Mouse (Mus musculus): ENCODE data around the gene Slc41a1. TPM values are rescaled to one million over a fixed set of nuclear protein-coding genes. Genes with fewer than 3 reads are reported as not detected.
A peak's percentile ranks its signal among the peaks of the same experiment; 100 is the strongest.

Slc41a1 gene
- polyA plus RNA-seq, 1 experiment from 2014 or later = 12.1 TPM

DNA sequence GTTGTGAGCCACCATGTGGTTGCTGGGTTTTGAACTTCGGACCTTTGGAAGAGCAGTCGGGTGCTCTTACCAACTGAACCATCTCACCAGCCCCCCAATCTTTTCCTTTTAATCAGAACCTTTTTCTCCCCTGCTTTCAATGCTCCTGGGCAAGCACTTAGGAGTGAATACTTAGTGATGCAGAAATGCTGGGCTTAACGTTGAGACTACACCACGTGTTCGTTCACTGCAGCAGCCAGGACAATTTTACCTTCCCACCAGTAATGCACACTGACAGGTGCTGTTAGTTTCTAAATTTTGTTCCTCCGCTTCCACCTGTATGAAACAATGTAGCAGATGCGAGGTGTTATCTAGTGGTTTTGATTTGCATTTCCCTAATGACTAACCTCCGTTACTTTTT lies 5.0 kb upstream of the Slc41a1 start:
- DNase-seq (ENCODE audit: low spot score) (no peak), ATAC-seq (no peak)
- TF ChIP-seq CTCF (IDR thresholded peaks at IDR 0.05) (no peak), EP300 (IDR thresholded peaks at IDR 0.05) (no peak)
- Histone ChIP-seq H3K4me2 (replicated peaks; ENCODE audit: low read depth, low read length) (no peak overlapping the region), H3K9me3 (ENCODE audit: low read length) (0 out of 2 replicates have a peak, but pooled peaks cover 4% of the 10 kb centered on the region), H3K36me3 (ENCODE audit: insufficient read depth, low read length) (no peaks in the 10 kb centered on the region), H3K27me3 (replicated peaks; ENCODE audit: insufficient read depth, low read length) (no peaks in the 10 kb centered on the region), H3K4me3 (ENCODE audit: low read depth, low read length) (no peak overlapping the region), H3K27ac (ENCODE audit: low read length) (no peak overlapping the region), H3K4me1 (ENCODE audit: insufficient read depth, low read depth, low read length) (peaks cover 8% of the 10 kb centered on the region; the same call in 1 of the 2 replicates), H3K9ac (replicated peaks; ENCODE audit: low read depth) (no peak overlapping the region)
- 75% methylated on average over 8 of the region's 8 CpGs for WGBS

DNA sequence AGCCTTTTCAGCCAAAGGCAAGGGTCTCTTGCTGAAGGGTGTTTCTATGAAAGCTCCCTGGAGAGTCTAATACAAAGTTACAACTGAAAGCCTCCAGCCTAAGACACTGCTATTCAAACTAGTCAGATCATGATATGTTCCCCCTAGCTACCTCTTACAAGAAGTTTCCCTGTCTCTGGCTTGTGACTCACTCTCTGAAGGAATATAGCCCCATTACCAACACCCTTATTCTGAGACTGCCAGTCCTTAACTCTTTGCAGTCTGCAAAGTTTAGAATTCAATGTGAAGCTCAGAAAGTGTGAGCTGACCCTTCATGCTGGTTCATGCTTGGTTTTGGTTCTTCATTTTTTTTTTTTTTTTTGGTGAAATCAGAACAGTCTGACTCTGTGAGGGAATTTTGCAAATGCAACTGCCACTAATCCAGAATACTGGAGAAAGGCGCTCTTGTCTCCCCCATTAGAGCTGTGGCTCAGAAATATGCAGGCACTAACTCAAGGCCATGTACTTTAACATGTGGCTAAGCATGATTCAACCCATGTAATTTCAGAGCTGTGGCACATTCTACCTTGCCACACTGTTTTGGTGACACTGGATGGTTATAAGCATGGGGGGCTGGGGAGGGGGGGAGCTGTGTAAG lies 4.3 kb upstream of the Slc41a1 start:
- WGBS = 96% methylated on average over 1 of the region's 1 CpGs
- peaks cover 9% of the 10 kb centered on the region; the same call in 1 of the 2 replicates for H3K4me1 ChIP-seq (ENCODE audit: insufficient read depth, low read depth, low read length)
- DNase-seq (ENCODE audit: low spot score) (no peak), ATAC-seq (no peak)
- TF ChIP-seq CTCF (IDR thresholded peaks at IDR 0.05) (no peak), EP300 (IDR thresholded peaks at IDR 0.05) (no peak)
- no peaks in the 10 kb centered on the region for H3K36me3 ChIP-seq (ENCODE audit: insufficient read depth, low read length)
- no peak overlapping the region for H3K27ac ChIP-seq (ENCODE audit: low read length)
- no peak overlapping the region for H3K4me2 ChIP-seq (replicated peaks; ENCODE audit: low read depth, low read length)
- H3K9me3 ChIP-seq (ENCODE audit: low read length) = 0 out of 2 replicates have a peak, but pooled peaks cover 4% of the 10 kb centered on the region
- no peaks in the 10 kb centered on the region for H3K27me3 ChIP-seq (replicated peaks; ENCODE audit: insufficient read depth, low read length)
- H3K4me3 ChIP-seq (ENCODE audit: low read depth, low read length) = no peak overlapping the region
- H3K9ac ChIP-seq (replicated peaks; ENCODE audit: low read depth) = no peak overlapping the region

DNA sequence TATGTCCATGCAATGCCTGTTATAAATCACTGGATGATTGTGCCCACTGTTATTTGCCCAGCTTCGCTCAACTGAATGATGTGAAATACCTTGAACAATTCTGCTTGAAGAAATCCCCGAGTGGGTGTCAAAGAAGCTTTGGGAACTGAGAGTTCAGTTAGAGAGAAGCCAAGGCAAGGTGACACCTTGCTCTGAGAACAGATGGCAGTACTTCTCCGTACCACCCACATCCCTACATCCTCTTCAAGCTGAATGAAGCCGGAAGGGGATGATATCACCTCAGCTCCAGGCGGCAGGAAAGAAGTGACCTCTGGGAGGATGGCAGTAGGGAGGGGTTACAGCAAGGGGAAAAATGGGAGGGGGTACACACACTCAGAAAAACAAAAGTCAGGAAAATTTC lies 3.7 kb upstream of the Slc41a1 start:
- no peak for DNase-seq (ENCODE audit: low spot score)
- 0 out of 2 replicates have a peak, but pooled peaks cover 4% of the 10 kb centered on the region for H3K9me3 ChIP-seq (ENCODE audit: low read length)
- no peak for ATAC-seq
- H3K4me3 ChIP-seq (ENCODE audit: low read depth, low read length) = no peak overlapping the region
- H3K27ac ChIP-seq (ENCODE audit: low read length) = no peak overlapping the region
- WGBS = 30% methylated on average over 5 of the region's 5 CpGs
- no peak overlapping the region for H3K4me2 ChIP-seq (replicated peaks; ENCODE audit: low read depth, low read length)
- H3K36me3 ChIP-seq (ENCODE audit: insufficient read depth, low read length) = no peaks in the 10 kb centered on the region
- no peaks in the 10 kb centered on the region for H3K27me3 ChIP-seq (replicated peaks; ENCODE audit: insufficient read depth, low read length)
- no peak overlapping the region for H3K9ac ChIP-seq (replicated peaks; ENCODE audit: low read depth)
- TF ChIP-seq CTCF (IDR thresholded peaks at IDR 0.05) = no peak
- no peak for TF ChIP-seq EP300 (IDR thresholded peaks at IDR 0.05)
- H3K4me1 ChIP-seq (ENCODE audit: insufficient read depth, low read depth, low read length) = peaks cover 9% of the 10 kb centered on the region

DNA sequence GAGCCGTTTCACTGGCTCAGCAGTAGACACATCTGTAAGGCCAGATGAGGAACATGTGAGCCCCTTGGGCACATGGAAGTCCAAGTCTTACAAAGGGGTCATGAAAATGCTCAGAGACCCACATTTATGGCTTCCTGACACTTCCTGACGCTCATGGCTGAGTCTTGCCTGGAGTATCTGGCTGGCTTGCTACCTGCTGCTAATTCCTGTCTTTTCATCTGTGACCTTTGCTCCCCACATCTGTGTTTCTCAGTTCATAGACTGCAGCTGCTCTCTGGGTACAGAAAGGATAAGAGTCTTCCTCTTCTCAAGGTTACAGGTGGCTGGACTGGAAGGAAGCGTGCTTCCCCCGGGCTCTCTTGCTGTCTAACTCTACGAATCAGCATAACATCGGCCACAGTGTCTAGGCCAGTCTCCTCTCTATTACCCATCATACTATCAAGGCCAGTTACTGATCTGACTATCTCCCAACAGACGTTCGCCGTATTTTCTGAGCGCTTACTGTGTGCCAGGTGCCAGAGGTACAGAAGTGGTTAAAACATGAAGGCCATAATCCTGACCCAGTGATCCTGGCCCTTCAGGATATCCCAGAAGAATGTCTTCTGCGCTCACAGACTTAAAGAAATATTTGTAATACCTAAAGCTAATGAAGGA lies 2.6 kb upstream of the Slc41a1 start:
- Histone ChIP-seq H3K9me3 (ENCODE audit: low read length) (no peaks in the 10 kb centered on the region), H3K4me1 (ENCODE audit: insufficient read depth, low read depth, low read length) (peaks cover 17% of the 10 kb centered on the region), H3K4me2 (replicated peaks; ENCODE audit: low read depth, low read length) (no peak overlapping the region), H3K9ac (replicated peaks; ENCODE audit: low read depth) (no peak overlapping the region), H3K27ac (ENCODE audit: low read length) (no peak overlapping the region), H3K4me3 (ENCODE audit: low read depth, low read length) (no peak overlapping the region), H3K36me3 (ENCODE audit: insufficient read depth, low read length) (no peaks in the 10 kb centered on the region), H3K27me3 (replicated peaks; ENCODE audit: insufficient read depth, low read length) (no peaks in the 10 kb centered on the region)
- ATAC-seq = no peak
- TF ChIP-seq CTCF (IDR thresholded peaks at IDR 0.05) = no peak
- no peak for TF ChIP-seq EP300 (IDR thresholded peaks at IDR 0.05)
- DNase-seq (ENCODE audit: low spot score) = no peak
- 83% methylated on average over 11 of the region's 11 CpGs for WGBS

DNA sequence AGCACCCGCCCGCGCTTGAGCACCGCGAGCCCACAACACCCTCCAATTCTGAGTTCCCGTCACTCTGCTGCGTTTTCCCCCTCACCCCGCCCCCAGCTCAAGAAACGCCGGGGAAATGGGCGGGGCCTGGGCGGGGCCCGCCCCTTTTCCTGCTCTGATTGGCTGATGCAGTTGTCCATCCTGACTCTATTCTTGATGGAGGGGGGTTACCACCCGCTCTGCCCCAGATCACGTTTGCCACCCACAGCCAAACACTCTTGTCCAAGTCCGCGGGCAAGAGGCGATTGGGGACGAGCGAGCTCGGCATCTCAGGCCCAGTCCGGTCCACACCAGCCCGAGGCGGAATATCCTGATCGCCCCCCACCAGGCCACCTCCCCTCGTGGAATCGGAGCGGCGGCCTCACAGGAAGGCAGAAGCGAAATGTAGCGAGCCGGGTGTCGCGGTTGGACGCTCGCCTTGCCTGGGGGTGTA lies 530 bp downstream of the Slc41a1 start:
- Histone ChIP-seq H3K4me1 (ENCODE audit: insufficient read depth, low read depth, low read length) (peaks cover 18% of the 10 kb centered on the region), H3K27me3 (replicated peaks; ENCODE audit: insufficient read depth, low read length) (no peaks in the 10 kb centered on the region), H3K27ac (ENCODE audit: low read length) (peak overlapping the region; percentile 76), H3K36me3 (ENCODE audit: insufficient read depth, low read length) (no peaks in the 10 kb centered on the region), H3K9me3 (ENCODE audit: low read length) (no peaks in the 10 kb centered on the region), H3K9ac (replicated peaks; ENCODE audit: low read depth) (peak overlapping the region; percentile 82), H3K4me3 (ENCODE audit: low read depth, low read length) (peak overlapping the region; percentile 66), H3K4me2 (replicated peaks; ENCODE audit: low read depth, low read length) (peak overlapping the region; percentile 87)
- ATAC-seq = peak; percentile 97
- 0 out of 2 replicates have a peak, but pooled peaks have one; percentile 6 for TF ChIP-seq EP300 (IDR thresholded peaks at IDR 0.05)
- TF ChIP-seq CTCF (IDR thresholded peaks at IDR 0.05) = no peak
- 2% methylated on average over 31 of the region's 36 CpGs for WGBS
- peak; percentile 95 for DNase-seq (ENCODE audit: low spot score)

DNA sequence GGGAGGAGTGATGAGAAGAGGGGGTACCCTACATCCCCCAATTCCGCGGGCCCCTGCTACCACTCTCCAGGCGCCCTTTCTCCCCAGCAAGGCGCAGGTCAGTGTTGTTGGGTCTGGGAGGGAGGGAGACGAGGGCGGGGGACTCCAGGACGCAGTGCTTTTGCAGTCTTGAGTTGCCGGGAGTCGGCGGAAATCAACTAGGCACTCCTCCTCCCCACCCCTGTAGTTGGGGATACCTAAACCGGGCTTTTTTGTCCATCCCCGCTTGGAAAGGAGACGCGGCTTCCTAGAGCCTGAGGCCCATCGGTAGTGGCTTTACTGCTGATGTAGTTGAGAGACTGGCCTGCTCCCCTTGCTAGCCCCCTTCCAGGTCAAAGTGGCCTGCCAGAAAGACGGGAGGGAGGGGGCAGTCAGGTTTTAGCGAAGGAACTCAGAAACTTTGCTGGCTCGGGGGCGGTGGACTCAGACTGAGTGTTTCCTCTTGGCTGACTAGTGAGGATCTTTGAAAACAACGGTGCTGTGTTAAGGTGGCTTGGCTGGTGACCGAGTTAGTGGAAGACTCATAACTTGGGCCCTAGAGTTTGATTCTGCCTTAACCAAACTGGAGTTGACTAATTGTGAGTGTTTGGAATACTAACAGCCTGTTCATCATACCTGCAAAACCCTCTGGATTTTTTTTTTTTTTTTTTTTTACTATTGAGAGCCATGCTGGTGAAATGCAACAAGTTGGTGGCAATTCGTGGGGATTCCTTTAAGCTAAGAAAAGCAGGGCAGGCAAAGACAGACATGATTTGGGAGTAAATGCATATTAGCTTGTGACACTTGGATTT lies 1.2 kb downstream of the Slc41a1 start:
- TF ChIP-seq EP300 (IDR thresholded peaks at IDR 0.05) (no peak), CTCF (IDR thresholded peaks at IDR 0.05) (no peak)
- ATAC-seq = peak; percentile 69

More for the DNA sequence above, 1.2 kb downstream of the Slc41a1 start:
- peak overlapping the region; percentile 63 for H3K27ac ChIP-seq (ENCODE audit: low read length)
- no peaks in the 10 kb centered on the region for H3K36me3 ChIP-seq (ENCODE audit: insufficient read depth, low read length)
- peaks cover 18% of the 10 kb centered on the region for H3K4me1 ChIP-seq (ENCODE audit: insufficient read depth, low read depth, low read length)
- 4% methylated on average over 17 of the region's 22 CpGs for WGBS
- no peaks in the 10 kb centered on the region for H3K27me3 ChIP-seq (replicated peaks; ENCODE audit: insufficient read depth, low read length)
- peak overlapping the region; percentile 87 for H3K4me2 ChIP-seq (replicated peaks; ENCODE audit: low read depth, low read length)
- H3K9ac ChIP-seq (replicated peaks; ENCODE audit: low read depth) = peak overlapping the region; percentile 82
- DNase-seq (ENCODE audit: low spot score) = peak; percentile 63
- H3K9me3 ChIP-seq (ENCODE audit: low read length) = no peaks in the 10 kb centered on the region
- H3K4me3 ChIP-seq (ENCODE audit: low read depth, low read length) = peak overlapping the region; percentile 66

All from lung, postnatal 0 days (tissue).